22 mouse cellular contexts compared by ENCODE assay signal in the genomic region with DNA sequence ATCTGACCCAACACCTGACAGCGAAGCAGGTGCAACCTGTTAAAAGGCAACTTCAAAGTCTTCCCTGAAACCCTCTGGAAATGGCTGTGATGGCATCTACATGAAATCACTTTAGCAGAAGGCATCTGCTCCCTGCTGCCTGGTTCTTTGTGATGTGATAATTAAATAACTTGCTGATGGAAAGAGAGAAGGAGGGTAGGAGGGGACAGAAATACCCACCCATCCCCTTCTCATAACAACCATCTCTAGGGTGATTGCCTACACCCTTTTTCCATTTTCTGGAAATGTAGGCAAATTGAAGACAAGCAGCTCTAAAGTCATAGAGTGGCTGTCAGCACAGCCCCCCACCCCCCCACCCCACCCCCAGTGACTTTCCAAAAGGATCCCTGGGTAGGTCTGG. TPM values are rescaled to one million over a fixed set of nuclear protein-coding genes. Genes with fewer than 3 reads are reported as not detected.
DNase-seq lines count a peak whose midpoint lies in the region; ATAC-seq lines count a peak whose summit lies in the region.
"Had no signal": no experiment of that assay in that cellular context is flagged by ENCODE, and none has a peak within 500 bp of the region (broad histone marks: within the 10 kb centered on the region; RNA-seq: fewer than 3 reads in every experiment).

No protein-coding gene starts in this region.

- no peaks in the 10 kb centered on the region for H3K4me1 ChIP-seq in hindbrain, embryonic 10.5 days (replicated peaks)
- no peaks in the 10 kb centered on the region for H3K4me1 ChIP-seq in hindbrain, embryonic 11.5 days (replicated peaks; ENCODE audit: control insufficient read depth, insufficient read depth, low read length)
- peaks cover 34% of the 10 kb centered on the region for H3K4me1 ChIP-seq in limb, embryonic 10.5 days
- H3K4me1 ChIP-seq: forebrain, embryonic 13.5 days; forebrain, embryonic 15.5 days had no signal

- no peak overlapping the region for H3K4me2 ChIP-seq in hindbrain, embryonic 11.5 days (replicated peaks; ENCODE audit: low read depth, low read length)
- H3K4me2 ChIP-seq: embryonic facial prominence, embryonic 12.5 days; forebrain, embryonic 13.5 days; forebrain, embryonic 15.5 days had no signal

- no peak for ATAC-seq in hindbrain, embryonic 11.5 days (ENCODE audit: low FRiP score)
- ATAC-seq: forebrain, embryonic 13.5 days; forebrain, embryonic 15.5 days; forebrain, postnatal 0 days had no signal

- no peaks in the 10 kb centered on the region for H3K36me3 ChIP-seq in hindbrain, embryonic 10.5 days
- H3K36me3 ChIP-seq in hindbrain, embryonic 11.5 days (ENCODE audit: control insufficient read depth, insufficient read depth, low read length), result no peaks in the 10 kb centered on the region
- H3K36me3 ChIP-seq in limb, embryonic 10.5 days, result no peaks in the 10 kb centered on the region
- H3K36me3 ChIP-seq: embryonic facial prominence, embryonic 10.5 days; embryonic facial prominence, embryonic 12.5 days; forebrain, embryonic 15.5 days had no signal

- WGBS in hindbrain, embryonic 10.5 days, result 94% methylated on average over 1 of the region's 1 CpGs
- 84% methylated on average over 1 of the region's 1 CpGs for WGBS in hindbrain, embryonic 11.5 days
- 90% methylated on average over 1 of the region's 1 CpGs for WGBS in limb, embryonic 10.5 days

- no peaks in the 10 kb centered on the region for H3K27me3 ChIP-seq in hindbrain, embryonic 10.5 days (ENCODE audit: insufficient read depth, poor library complexity, severe bottlenecking)
- no peaks in the 10 kb centered on the region for H3K27me3 ChIP-seq in hindbrain, embryonic 11.5 days (ENCODE audit: control insufficient read depth, insufficient read depth, low read length)
- no peaks in the 10 kb centered on the region for H3K27me3 ChIP-seq in limb, embryonic 10.5 days (ENCODE audit: low read depth, poor library complexity, severe bottlenecking)
- H3K27me3 ChIP-seq: embryonic facial prominence, embryonic 12.5 days; forebrain, embryonic 13.5 days; forebrain, embryonic 15.5 days had no signal

- H3K4me3 ChIP-seq in hindbrain, embryonic 10.5 days, result no peak overlapping the region
- no peak overlapping the region for H3K4me3 ChIP-seq in hindbrain, embryonic 11.5 days (ENCODE audit: low read depth, low read length)
- H3K4me3 ChIP-seq in limb, embryonic 10.5 days, result no peak overlapping the region
- H3K4me3 ChIP-seq: embryonic facial prominence, embryonic 10.5 days; embryonic facial prominence, embryonic 12.5 days; forebrain, embryonic 13.5 days; forebrain, embryonic 15.5 days had no signal

- DNase-seq in hindbrain, embryonic 10.5 days (ENCODE audit: low spot score), result no peak
- DNase-seq in hindbrain, embryonic 11.5 days (ENCODE audit: low spot score), result no peak
- DNase-seq in brain, adult 2 months (ENCODE audit: low read depth, low spot score), result peak; percentile 57
- no peak for DNase-seq in limb, embryonic 10.5 days (ENCODE audit: low spot score)
- no peak for DNase-seq in gastrocnemius, adult 8-10 months (ENCODE audit: low spot score in 2 of 2)
- DNase-seq: adrenal gland, adult 2 months; adrenal gland, postnatal 10 days; adrenal gland, postnatal 25 days; cerebellum, adult 11-12 months; cerebellum, adult 2 months; cerebellum, adult 9-10 months; cerebellum, postnatal 10 days; cerebellum, postnatal 25 days; forebrain, postnatal 0 days had no signal

- H3K9me3 ChIP-seq in hindbrain, embryonic 10.5 days, result no peaks in the 10 kb centered on the region
- H3K9me3 ChIP-seq in hindbrain, embryonic 11.5 days (ENCODE audit: control insufficient read depth, low read length), result no peaks in the 10 kb centered on the region
- no peaks in the 10 kb centered on the region for H3K9me3 ChIP-seq in limb, embryonic 10.5 days (replicated peaks)
- H3K9me3 ChIP-seq: embryonic facial prominence, embryonic 10.5 days; embryonic facial prominence, embryonic 12.5 days; forebrain, embryonic 13.5 days; forebrain, embryonic 15.5 days had no signal

- H3K27ac ChIP-seq in hindbrain, embryonic 10.5 days, result 0 out of 2 replicates have a peak overlapping the region, but pooled peaks have one; percentile 12
- no peak overlapping the region for H3K27ac ChIP-seq in hindbrain, embryonic 11.5 days (ENCODE audit: low read depth, low read length)
- H3K27ac ChIP-seq in limb, embryonic 10.5 days, result peak overlapping the region; percentile 3; the same call in 1 of the 2 replicates
- H3K27ac ChIP-seq: embryonic facial prominence, embryonic 10.5 days; embryonic facial prominence, embryonic 12.5 days; forebrain, embryonic 13.5 days; forebrain, embryonic 15.5 days had no signal

- H3K9ac ChIP-seq in hindbrain, embryonic 11.5 days (ENCODE audit: low read depth, low read length), result no peak overlapping the region
- H3K9ac ChIP-seq: embryonic facial prominence, embryonic 12.5 days; forebrain, embryonic 13.5 days; forebrain, embryonic 15.5 days; forebrain, postnatal 0 days had no signal

RNA-seq across cellular contexts. Expression of a gene that starts 33.6 kb away (rescaled TPM):
- not detected in 2 replicates for polyA plus RNA-seq in hindbrain, embryonic 10.5 days (2016; fragmentation: Nextera tagmentation; extraction: Ambion mirVana)
- not detected in 2 replicates for polyA plus RNA-seq in hindbrain, embryonic 11.5 days (2014; fragmentation: Nextera tagmentation; extraction: Ambion mirVana)
- not detected in 2 replicates for polyA plus RNA-seq in limb, embryonic 10.5 days (2016; fragmentation: Nextera tagmentation; extraction: Ambion mirVana)
- not detected for total RNA-seq in gastrocnemius, adult 8-10 months (2022)
- total RNA-seq: adrenal gland, adult 2 months; adrenal gland, postnatal 10 days; adrenal gland, postnatal 25 days; adrenal gland, postnatal 4 days; forebrain, postnatal 0 days; MEL had no signal
- polyA plus RNA-seq: adrenal gland, adult 2 months; C2C12; cerebellum, adult 2 months; embryonic facial prominence, embryonic 10.5 days; embryonic facial prominence, embryonic 12.5 days; forebrain, embryonic 11.5 days; forebrain, embryonic 13.5 days; forebrain, embryonic 15.5 days; forebrain, postnatal 0 days had no signal

RNA-seq across cellular contexts. Expression of a gene that starts 51.0 kb away (rescaled TPM):
- 64.2 and 73.6 TPM in 2 replicates for polyA plus RNA-seq in hindbrain, embryonic 10.5 days (2016; fragmentation: Nextera tagmentation; extraction: Ambion mirVana)
- polyA plus RNA-seq in hindbrain, embryonic 11.5 days (2014; fragmentation: Nextera tagmentation; extraction: Ambion mirVana), result 109 and 119 TPM in 2 replicates
- 46.3 and 48.5 TPM in 2 replicates for polyA plus RNA-seq in limb, embryonic 10.5 days (2016; fragmentation: Nextera tagmentation; extraction: Ambion mirVana)
- 10 to 100 TPM; 48.4 to 50.9 (median 50.4) TPM for total RNA-seq in gastrocnemius, adult 8-10 months (2022)
